Mouse (Mus musculus): ENCODE measurements at regions not wholly inside any gene's neighbourhood (a gene's known extent, or its start where the extent isn't known, plus 50 kb on each side); places are given as distances from the start of the nearest gene placed in this dataset.

DNA sequence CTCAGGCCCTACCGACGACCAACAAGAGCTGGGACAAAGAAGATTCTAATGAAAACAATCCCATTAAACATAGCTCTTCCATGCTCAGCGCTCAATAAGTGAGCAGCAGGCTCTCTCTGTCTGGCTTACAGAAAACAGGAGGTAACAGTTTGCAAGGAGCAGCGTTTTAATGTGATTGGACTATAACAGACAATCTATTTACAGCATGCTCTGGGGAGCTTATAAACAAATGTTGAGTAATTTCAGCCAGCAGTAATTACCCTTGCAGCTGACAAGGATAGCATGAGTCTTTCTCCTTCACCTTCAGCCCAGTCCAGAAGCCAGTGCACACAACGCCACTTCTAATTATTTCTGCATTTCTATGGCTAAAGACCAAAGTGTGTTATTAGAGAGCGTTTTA lies 245.6 kb downstream of the Fign start:
- 0 out of 2 replicates have a peak, but pooled peaks have one; percentile 38 for ATAC-seq (replicated peaks)
- 39% methylated on average over 6 of the region's 6 CpGs for WGBS

DNA sequence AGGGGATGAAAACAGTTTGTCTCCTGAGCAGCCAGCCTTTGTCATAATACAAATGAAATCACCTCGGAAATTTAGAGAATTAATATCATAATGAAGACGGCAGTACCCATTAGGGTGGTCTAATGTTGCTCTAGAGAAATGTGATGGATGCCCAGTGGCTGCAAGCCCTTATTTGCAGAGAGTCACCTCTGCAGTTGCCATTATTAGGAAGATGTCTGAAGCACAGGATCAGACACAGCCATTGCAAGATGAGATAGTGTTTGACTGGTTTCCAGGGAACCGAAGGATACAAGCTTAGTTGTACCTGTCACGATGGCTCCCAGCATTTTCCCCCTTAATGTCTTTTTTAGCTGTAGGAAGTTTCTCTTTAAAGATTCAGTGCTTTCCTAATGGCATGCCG lies 247.8 kb downstream of the Fign start:
- no peak for ATAC-seq (replicated peaks)
- WGBS = 57% methylated on average over 5 of the region's 5 CpGs

More for the DNA sequence above, 245.6 kb downstream of the Fign start:
- H3K27me3 ChIP-seq (replicated peaks) = no peaks in the 10 kb centered on the region
- no peak overlapping the region for H3K4me3 ChIP-seq
- no peaks in the 10 kb centered on the region for H3K36me3 ChIP-seq (replicated peaks)
- H3K9ac ChIP-seq = no peak overlapping the region
- H3K9me3 ChIP-seq = no peaks in the 10 kb centered on the region
- no peak overlapping the region for H3K27ac ChIP-seq
- no peak overlapping the region for H3K4me2 ChIP-seq
- peaks cover 11% of the 10 kb centered on the region; the same call in 1 of the 2 replicates for H3K4me1 ChIP-seq

DNA sequence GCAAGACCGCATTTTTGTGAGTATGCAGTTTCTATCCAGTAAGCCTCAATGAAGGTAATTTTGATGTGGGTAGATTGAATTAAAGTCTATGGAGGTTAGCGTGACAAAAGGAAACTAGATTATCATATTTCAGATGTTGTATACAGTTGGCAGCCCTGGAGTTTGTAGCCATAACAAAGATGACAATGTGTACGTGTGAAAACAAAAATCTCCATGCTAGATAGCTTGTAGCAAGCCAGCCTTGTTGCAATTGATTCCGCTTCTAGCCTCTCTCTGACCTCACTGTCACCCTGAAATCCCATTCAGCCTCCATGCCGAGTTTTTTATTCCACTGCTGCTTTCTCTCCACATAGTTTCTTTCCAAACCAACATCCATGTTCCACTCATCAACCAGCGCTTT lies 248.4 kb downstream of the Fign start:
- Histone ChIP-seq H3K4me3 (no peak overlapping the region), H3K9me3 (no peaks in the 10 kb centered on the region), H3K27me3 (replicated peaks) (no peaks in the 10 kb centered on the region), H3K4me1 (peaks cover 5% of the 10 kb centered on the region; the same call in 1 of the 2 replicates), H3K36me3 (replicated peaks) (no peaks in the 10 kb centered on the region), H3K9ac (no peak overlapping the region), H3K27ac (no peak overlapping the region), H3K4me2 (no peak overlapping the region)
- 73% methylated on average over 6 of the region's 6 CpGs for WGBS
- no peak for ATAC-seq (replicated peaks)

More for the DNA sequence above, 247.8 kb downstream of the Fign start:
- H3K4me3 ChIP-seq = no peak overlapping the region
- no peaks in the 10 kb centered on the region for H3K27me3 ChIP-seq (replicated peaks)
- H3K9me3 ChIP-seq = no peaks in the 10 kb centered on the region
- H3K36me3 ChIP-seq (replicated peaks) = no peaks in the 10 kb centered on the region
- H3K4me1 ChIP-seq = peaks cover 5% of the 10 kb centered on the region; the same call in 1 of the 2 replicates
- no peak overlapping the region; the same call in 1 of the 2 replicates for H3K27ac ChIP-seq
- no peak overlapping the region for H3K4me2 ChIP-seq
- no peak overlapping the region for H3K9ac ChIP-seq

DNA sequence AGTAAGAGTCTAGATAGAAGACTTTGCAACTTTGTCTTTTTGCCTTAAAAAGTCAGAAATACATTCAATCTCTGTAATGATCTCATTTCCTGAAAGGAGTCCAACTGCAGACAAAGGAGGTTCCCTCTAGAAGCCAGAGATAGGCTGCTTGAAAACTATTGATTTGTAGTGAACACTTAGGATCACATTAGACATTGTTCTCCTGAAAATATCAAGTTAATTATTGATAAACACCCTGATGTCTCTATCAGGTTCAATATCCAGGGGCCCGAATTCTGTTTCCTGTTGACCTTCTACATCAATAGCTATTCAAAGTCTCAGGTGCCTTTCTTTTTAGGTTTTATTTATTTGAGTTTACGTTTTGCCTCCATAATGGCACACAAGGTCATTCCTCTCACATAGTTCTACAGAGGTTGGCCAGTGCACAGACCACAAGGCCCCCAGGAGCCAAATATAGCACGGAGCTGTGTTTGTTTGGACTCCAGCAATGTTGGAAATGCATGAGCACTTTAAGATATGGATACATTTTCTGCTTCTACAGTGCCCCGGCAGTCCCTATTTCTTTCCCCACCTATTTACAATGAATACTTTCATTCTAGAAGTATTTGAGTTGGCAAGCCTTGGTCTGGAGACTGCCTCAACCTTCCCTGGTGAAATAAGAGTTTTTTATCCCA lies 265.7 kb downstream of the Fign start:
- Histone ChIP-seq H3K27me3 (replicated peaks) (no peaks in the 10 kb centered on the region), H3K9me3 (no peaks in the 10 kb centered on the region), H3K4me2 (no peak overlapping the region), H3K4me3 (no peak overlapping the region), H3K27ac (no peak overlapping the region), H3K4me1 (no peaks in the 10 kb centered on the region), H3K9ac (no peak overlapping the region), H3K36me3 (replicated peaks) (no peaks in the 10 kb centered on the region)
- WGBS = 80% methylated on average over 4 of the region's 4 CpGs
- no peak for ATAC-seq (replicated peaks)

DNA sequence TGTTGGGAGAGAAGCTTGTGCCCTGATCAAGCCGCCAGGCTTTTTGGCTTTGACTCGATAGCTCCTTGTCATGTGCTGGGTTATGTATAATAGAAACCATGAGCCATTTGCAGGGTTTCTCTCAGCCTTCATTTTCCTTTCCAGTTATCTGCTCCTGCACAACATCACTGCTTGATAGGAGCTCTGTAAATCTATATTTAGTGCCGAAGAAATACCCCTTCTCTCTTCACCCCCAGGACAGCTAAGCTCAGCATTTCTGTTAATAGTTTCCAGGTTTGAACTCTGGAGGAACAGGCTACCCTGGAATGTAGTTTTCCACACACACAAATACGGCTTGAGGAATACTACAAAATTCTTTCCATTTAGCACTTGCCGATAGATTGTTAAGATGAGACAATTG lies 267.4 kb downstream of the Fign start:
- Histone ChIP-seq H3K27me3 (replicated peaks) (no peaks in the 10 kb centered on the region), H3K4me1 (no peaks in the 10 kb centered on the region), H3K36me3 (replicated peaks) (no peaks in the 10 kb centered on the region), H3K27ac (no peak overlapping the region), H3K4me3 (no peak overlapping the region), H3K9ac (no peak overlapping the region), H3K9me3 (no peaks in the 10 kb centered on the region), H3K4me2 (no peak overlapping the region)
- WGBS = 86% methylated on average over 5 of the region's 5 CpGs
- no peak for ATAC-seq (replicated peaks)

DNA sequence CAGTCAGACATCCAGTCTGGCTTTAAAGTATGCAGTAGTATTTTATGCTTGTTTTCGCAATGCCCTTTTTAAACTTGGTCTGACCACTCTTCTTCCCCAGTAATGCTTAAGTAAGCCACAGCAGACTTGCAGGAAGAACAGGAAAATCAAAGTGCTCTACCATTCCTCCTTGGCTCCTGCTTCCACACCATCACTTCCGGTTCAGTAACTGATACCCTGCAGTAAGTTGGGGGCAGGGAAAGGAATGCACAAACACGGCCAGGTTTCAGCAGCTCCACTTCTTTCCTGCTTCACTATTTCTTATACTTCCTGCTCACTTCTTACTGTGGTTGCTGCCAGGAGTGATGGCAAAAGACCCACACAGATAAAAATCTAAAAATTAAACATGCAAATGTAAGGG lies 269.2 kb downstream of the Fign start:
- Histone ChIP-seq H3K9me3 (no peaks in the 10 kb centered on the region), H3K4me2 (no peak overlapping the region)

DNA sequence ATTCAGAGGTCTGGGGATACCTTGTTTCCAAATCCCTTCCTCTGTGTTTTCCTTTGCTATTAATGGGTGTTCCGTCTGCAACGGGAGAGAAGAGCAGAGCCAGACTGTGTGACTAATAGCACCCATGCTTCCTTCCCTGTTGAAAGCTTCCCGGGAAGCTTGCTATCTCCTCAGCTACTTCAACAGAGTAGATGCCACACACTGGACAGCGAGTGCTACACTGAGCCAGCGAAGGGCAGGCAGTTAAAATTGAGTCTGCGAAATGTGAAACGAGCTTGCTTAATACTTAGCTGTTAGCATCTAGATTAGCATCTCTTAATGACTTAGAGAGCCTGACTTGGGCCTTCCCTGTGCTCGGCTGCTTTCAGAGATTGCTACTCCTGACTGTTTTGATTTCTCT lies 278.4 kb downstream of the Fign start:
- Histone ChIP-seq H3K27me3 (replicated peaks) (no peaks in the 10 kb centered on the region), H3K9ac (no peak overlapping the region), H3K27ac (no peak overlapping the region), H3K4me3 (no peak overlapping the region), H3K4me2 (peak overlapping the region; percentile 28; the same call in 1 of the 2 replicates), H3K9me3 (no peaks in the 10 kb centered on the region), H3K36me3 (replicated peaks) (no peaks in the 10 kb centered on the region), H3K4me1 (peaks cover 6% of the 10 kb centered on the region; the same call in 1 of the 2 replicates)
- peak; percentile 56 for ATAC-seq (replicated peaks)
- WGBS = 16% methylated on average over 8 of the region's 8 CpGs

More for the DNA sequence above, 269.2 kb downstream of the Fign start:
- H3K27me3 ChIP-seq (replicated peaks) = no peaks in the 10 kb centered on the region
- no peak for ATAC-seq (replicated peaks)
- no peaks in the 10 kb centered on the region for H3K4me1 ChIP-seq
- WGBS = 60% methylated on average over 3 of the region's 3 CpGs
- no peaks in the 10 kb centered on the region for H3K36me3 ChIP-seq (replicated peaks)
- no peak overlapping the region for H3K4me3 ChIP-seq
- no peak overlapping the region for H3K27ac ChIP-seq
- no peak overlapping the region for H3K9ac ChIP-seq

Data from midbrain, embryonic 15.5 days (tissue).